In genomic region chr4:110209613-110210012, GRCm38 (mm10) we compare ENCODE assay signal across 16 mouse cellular contexts.
DNase-seq lines count a peak whose midpoint lies in the region; ATAC-seq and TF ChIP-seq lines count a peak whose summit lies in the region.
"Had no signal": no experiment of that assay in that cellular context is flagged by ENCODE, and none has a peak within 500 bp of the region (broad histone marks: within the 10 kb centered on the region; RNA-seq: fewer than 3 reads in every experiment).

No protein-coding gene starts in this region.

- peak; percentile 19 to 22 for DNase-seq in cerebellum, postnatal 10 days
- DNase-seq in cerebellum, postnatal 36 days = no peak
- DNase-seq in midbrain, embryonic 14.5 days = no peak
- DNase-seq in midbrain, embryonic 10.5 days (ENCODE audit: low spot score) = no peak
- DNase-seq in hindbrain, postnatal 0 days (ENCODE audit: low spot score) = peak; percentile 52
- no peak for DNase-seq in gastrocnemius, postnatal 4 days (ENCODE audit: low spot score in 2 of 2)
- DNase-seq in thymus, postnatal 0 days (ENCODE audit: low spot score) = no peak
- DNase-seq: adrenal gland, postnatal 36 days; cerebellum, postnatal 14 days; kidney, adult 2 months; kidney, postnatal 36 days; left cerebral cortex, postnatal 4 days had no signal

- H3K4me2 ChIP-seq in midbrain, embryonic 14.5 days (ENCODE audit: low read length) = no peak overlapping the region
- no peak overlapping the region for H3K4me2 ChIP-seq in hindbrain, postnatal 0 days (ENCODE audit: low read depth, low read length)
- H3K4me2 ChIP-seq: heart, embryonic 15.5 days; liver, embryonic 11.5 days; lung, embryonic 15.5 days had no signal

- H3K27ac ChIP-seq in midbrain, embryonic 14.5 days (replicated peaks; ENCODE audit: low read depth, low read length) = peak overlapping the region; percentile 10; the same call in 1 of the 2 replicates
- H3K27ac ChIP-seq in midbrain, embryonic 10.5 days (replicated peaks) = no peak overlapping the region
- no peak overlapping the region for H3K27ac ChIP-seq in hindbrain, postnatal 0 days
- H3K27ac ChIP-seq: heart, embryonic 15.5 days; lung, embryonic 15.5 days had no signal

- no peaks in the 10 kb centered on the region; the same call in 1 of the 2 replicates for H3K4me1 ChIP-seq in midbrain, embryonic 14.5 days (ENCODE audit: control insufficient read depth, insufficient read depth, low read length)
- H3K4me1 ChIP-seq in midbrain, embryonic 10.5 days = peaks cover 8% of the 10 kb centered on the region; the same call in 1 of the 2 replicates
- no peaks in the 10 kb centered on the region for H3K4me1 ChIP-seq in hindbrain, postnatal 0 days (ENCODE audit: insufficient read depth, low read length)
- H3K4me1 ChIP-seq: lung, embryonic 15.5 days had no signal

- ATAC-seq in midbrain, embryonic 14.5 days (ENCODE audit: low FRiP score, low TSS enrichment) = no peak
- no peak for ATAC-seq in hindbrain, postnatal 0 days
- ATAC-seq in activated CD4-positive, CD25-positive, alpha-beta regulatory T cell, adult 4 months = no peak

- no peaks in the 10 kb centered on the region for H3K27me3 ChIP-seq in midbrain, embryonic 14.5 days (ENCODE audit: control insufficient read depth, insufficient read depth, low read length)
- no peaks in the 10 kb centered on the region for H3K27me3 ChIP-seq in midbrain, embryonic 10.5 days (ENCODE audit: low read depth, poor library complexity, severe bottlenecking)
- no peaks in the 10 kb centered on the region for H3K27me3 ChIP-seq in hindbrain, postnatal 0 days (ENCODE audit: insufficient read depth, low read length)
- H3K27me3 ChIP-seq: heart, embryonic 15.5 days; lung, embryonic 15.5 days had no signal

- WGBS in midbrain, embryonic 14.5 days = 42% methylated on average over 5 of the region's 5 CpGs
- WGBS in midbrain, embryonic 10.5 days = 62% methylated on average over 5 of the region's 5 CpGs
- WGBS in hindbrain, postnatal 0 days = 24% methylated on average over 5 of the region's 5 CpGs

- H3K36me3 ChIP-seq in midbrain, embryonic 14.5 days (ENCODE audit: control insufficient read depth, insufficient read depth, low read length) = peaks cover 60% of the 10 kb centered on the region
- H3K36me3 ChIP-seq in midbrain, embryonic 10.5 days = peaks cover 52% of the 10 kb centered on the region
- peaks cover 11% of the 10 kb centered on the region; the same call in 1 of the 2 replicates for H3K36me3 ChIP-seq in hindbrain, postnatal 0 days (ENCODE audit: insufficient read depth, low read length)
- H3K36me3 ChIP-seq: heart, embryonic 15.5 days; lung, embryonic 15.5 days had no signal

- no peak overlapping the region for H3K9ac ChIP-seq in midbrain, embryonic 14.5 days (replicated peaks; ENCODE audit: low read length)
- no peak overlapping the region for H3K9ac ChIP-seq in hindbrain, postnatal 0 days (replicated peaks; ENCODE audit: low read length)
- H3K9ac ChIP-seq: heart, embryonic 15.5 days; lung, embryonic 15.5 days had no signal

- H3K4me3 ChIP-seq in midbrain, embryonic 14.5 days (replicated peaks; ENCODE audit: low read depth, low read length) = no peak overlapping the region
- H3K4me3 ChIP-seq in midbrain, embryonic 10.5 days = no peak overlapping the region
- H3K4me3 ChIP-seq in hindbrain, postnatal 0 days (ENCODE audit: low read length) = no peak overlapping the region
- H3K4me3 ChIP-seq: heart, embryonic 15.5 days; lung, embryonic 15.5 days had no signal

- H3K9me3 ChIP-seq in midbrain, embryonic 14.5 days (ENCODE audit: control insufficient read depth, low read length) = no peaks in the 10 kb centered on the region
- no peaks in the 10 kb centered on the region for H3K9me3 ChIP-seq in midbrain, embryonic 10.5 days (replicated peaks)
- no peaks in the 10 kb centered on the region for H3K9me3 ChIP-seq in hindbrain, postnatal 0 days (ENCODE audit: low read length)
- H3K9me3 ChIP-seq: heart, embryonic 15.5 days; lung, embryonic 15.5 days had no signal

- no peak for TF ChIP-seq CTCF in hindbrain, postnatal 0 days (IDR thresholded peaks at IDR 0.05; ENCODE audit: low read depth)

Comparison
In these comparisons a context has a peak if more than half of its experiments do, and no peak if none do; other contexts are left out.
1. DNase-seq: peak in cerebellum, postnatal 10 days (2 of 2) and hindbrain, postnatal 0 days (single experiment); none in cerebellum, postnatal 36 days (0 of 2), midbrain, embryonic 14.5 days (single experiment), midbrain, embryonic 10.5 days (single experiment), gastrocnemius, postnatal 4 days (0 of 2) and thymus, postnatal 0 days (single experiment).